Mouse (Mus musculus) layer of hippocampus, postnatal 36 days (tissue): Measurements from ENCODE around the gene Nrl. TPM values are rescaled to one million over a fixed set of nuclear protein-coding genes. Genes with fewer than 3 reads are reported as not detected.

Experiments
- DNase-seq, 2 experiments: peaks; one replicate each; pipeline ENCODE4 v3.0.0; 2022
- total RNA-seq, 2 experiments: library from RNA; stranded (reverse); gene quantifications; 2 replicates each; pipeline ENCODE4 v1.2.3; 2021

Nrl gene
- 1 to 10 TPM; 1.6 to 5.6 TPM for total RNA-seq

DNA sequence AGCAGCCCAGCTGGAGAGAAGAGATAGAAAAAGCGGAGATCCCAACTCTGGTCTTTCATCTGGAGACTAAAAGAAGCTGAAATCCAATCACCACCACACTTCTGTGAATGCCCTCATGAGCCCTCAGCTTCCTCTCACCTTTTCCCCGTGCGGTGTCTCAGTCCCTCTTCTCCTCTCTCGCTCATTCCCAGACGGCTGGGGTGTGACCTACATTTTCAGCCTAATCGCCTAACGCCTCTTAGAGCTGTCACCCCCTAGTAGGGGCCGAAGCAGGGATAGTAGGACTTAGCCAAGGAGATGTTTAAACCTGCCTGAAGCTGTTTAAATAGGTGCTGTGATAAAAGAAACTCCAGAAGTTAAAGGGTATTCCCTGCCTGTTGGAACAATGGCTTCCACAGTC is at the start of gene Nrl:
Gene Nrl (minus strand): TSS at position 197 of the 400 bp plus-strand sequence.
- DNase-seq, result no peak

DNA sequence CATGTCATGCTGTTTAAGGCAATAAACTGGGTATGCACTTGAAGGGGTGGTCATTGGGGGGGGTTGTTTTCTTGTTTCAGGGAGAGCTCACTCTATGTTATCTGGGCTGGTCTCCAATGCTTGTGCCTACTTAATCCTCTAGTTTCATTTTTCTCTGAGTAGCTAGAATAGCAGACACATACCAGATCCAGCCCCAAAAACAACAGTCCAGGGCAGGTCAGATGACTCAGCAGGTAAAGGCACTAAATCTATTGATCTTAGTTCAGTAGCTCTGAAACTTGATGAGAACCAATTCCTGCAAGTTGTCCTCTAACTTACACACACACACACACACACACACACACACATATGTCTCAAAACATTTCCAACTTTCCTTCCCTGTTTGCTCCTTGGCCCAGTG is 47.0 kb upstream of the Nrl start:
- no peak for DNase-seq

DNA sequence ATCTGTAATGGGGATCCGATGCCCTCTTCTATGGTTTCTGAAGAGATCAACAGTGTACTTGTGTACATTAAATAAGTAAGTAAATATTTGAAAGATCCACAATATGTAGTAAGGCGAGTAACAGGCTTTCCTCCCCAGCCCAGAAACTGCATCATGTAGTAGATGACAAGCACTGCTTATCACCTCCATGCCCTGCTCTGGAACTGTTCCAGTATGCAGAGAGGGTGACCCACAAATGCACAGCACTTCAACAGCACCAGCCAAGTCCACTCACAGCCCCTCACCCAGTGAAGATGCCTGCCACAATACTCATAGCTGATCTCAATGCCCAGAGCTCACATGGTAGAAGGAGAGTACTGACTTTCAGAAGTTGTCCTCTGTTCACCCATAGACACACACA is 45.8 kb upstream of the Nrl start:
- DNase-seq, result no peak

DNA sequence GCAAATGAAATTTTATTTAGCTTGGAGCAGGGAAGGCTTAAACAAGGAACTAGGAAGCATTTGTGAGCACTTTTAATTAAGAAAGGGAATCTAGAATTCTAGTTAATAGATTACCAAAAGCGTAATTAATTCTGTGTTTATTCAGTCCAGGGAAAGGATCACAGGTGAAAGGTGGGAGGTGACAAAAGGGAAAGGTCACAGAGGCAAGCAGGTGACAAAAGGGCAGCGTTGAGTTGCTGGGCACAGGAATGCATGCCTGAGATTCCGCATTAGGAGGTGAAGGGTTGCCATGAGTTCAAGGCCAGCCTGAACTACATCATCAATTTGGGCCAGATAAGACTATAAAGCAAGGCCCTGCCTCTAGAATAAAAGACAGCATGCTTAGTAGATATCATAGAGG is 42.7 kb upstream of the Nrl start:
- no peak for DNase-seq

DNA sequence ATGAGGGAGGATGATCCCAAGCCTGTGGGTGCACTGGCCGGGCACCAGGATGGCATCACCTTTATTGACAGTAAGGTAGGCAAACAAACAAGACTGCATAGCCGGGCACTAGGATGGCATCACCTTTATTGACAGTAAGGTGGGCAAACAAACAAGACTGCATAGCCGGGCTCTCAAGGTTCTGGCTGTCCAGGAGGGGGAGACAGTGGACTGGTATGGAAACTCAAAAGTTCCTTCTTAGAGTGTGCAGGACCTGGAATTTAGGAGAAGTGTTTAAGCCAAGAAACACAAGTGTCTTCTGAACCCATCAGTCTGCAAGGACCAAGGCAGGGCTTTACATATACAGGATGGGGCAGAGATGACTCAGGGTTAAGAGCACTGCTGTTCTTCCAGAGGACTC is 41.0 kb upstream of the Nrl start:
- DNase-seq, result no peak

GRCm38 (mm10) chr14:55563249-55563648 is 38.5 kb upstream of the Nrl start:
- no peak for DNase-seq

GRCm38 (mm10) chr14:55561860-55562259 is 37.1 kb upstream of the Nrl start:
- no peak for DNase-seq

- DNase-seq, result peak; percentile 98 to 99
These were observed 35.7 kb upstream of the Nrl start, which contains the start of gene A730061H03Rik for GRCm38 (mm10) chr14:55560202-55561073. Gene A730061H03Rik (minus strand): TSS chr14:55560406.

DNA sequence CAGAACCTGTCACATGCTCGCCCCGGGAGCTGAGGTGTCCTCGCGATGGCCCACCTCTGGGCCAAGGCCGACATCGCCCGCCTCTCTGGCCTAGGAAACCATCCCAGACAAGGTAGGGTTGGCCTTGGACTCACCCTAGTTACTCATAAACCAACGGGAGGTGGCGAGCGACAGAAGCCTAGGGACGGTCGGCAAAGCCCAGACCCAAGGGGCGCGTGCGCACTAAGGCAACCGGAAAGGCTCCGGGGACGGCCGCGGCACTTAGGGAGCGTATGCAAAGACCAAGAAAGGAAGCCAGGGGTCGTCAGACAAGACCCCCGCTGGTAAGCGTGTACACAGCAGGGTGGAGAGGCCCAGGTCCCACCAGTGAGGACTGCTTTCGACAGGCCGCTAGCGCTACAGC is 35.0 kb upstream of the Nrl start, which contains the start of gene Dcaf11:
Gene Dcaf11 (plus strand): TSS at position 208 of the 403 bp plus-strand sequence.
- peak; percentile 85 to 86 for DNase-seq

- DNase-seq, result no peak
These were observed 34.1 kb upstream of the Nrl start for GRCm38 (mm10) chr14:55558740-55559448.

- DNase-seq, result no peak
These were observed 32.8 kb upstream of the Nrl start for GRCm38 (mm10) chr14:55557587-55557986.

GRCm38 (mm10) chr14:55557003-55557402 is 32.2 kb upstream of the Nrl start:
- peak; percentile 70 to 72 for DNase-seq

DNA sequence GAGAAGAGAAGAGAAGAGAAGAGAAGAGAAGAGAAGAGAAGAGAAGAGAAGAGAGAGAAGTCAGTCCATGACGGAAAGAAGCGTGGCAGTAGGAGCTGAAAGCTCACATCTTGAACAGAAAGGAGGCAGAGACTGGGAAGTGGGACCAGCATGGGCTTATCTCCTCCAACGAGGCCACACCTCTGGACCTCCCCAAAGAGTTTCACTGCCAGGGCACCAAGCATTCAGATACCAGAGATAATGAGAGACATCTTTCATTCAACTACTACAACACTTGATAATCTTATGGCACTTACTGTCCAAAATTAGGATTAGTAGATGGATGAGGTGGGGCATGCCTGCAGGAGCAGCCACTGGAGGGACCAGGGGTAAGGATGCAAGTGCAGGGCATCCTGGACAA is 31.0 kb upstream of the Nrl start:
- DNase-seq, result no peak

GRCm38 (mm10) chr14:55554635-55555034 is 29.9 kb upstream of the Nrl start:
- DNase-seq, result no peak

DNA sequence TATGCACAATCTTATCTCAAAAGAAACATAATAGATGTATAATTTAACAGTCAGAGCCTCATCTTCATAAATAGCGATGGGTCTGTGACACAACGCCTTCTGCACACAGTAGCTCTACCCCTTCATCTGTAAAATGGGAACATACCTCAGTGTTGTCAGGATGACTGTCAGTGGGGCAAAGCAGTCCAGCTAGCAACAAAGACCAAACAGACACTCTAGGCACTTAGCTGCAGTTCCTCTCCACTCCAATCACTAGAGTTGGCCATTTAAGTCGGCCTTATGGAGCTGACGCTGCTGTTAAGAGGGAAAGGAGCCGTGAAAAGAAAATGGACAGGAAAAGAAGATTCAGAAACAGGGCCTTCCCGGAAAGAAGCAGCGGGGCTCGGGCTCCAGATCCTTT is 27.0 kb upstream of the Nrl start:
- DNase-seq, result no peak

GRCm38 (mm10) chr14:55551347-55551746 is 26.6 kb upstream of the Nrl start:
- no peak for DNase-seq

DNA sequence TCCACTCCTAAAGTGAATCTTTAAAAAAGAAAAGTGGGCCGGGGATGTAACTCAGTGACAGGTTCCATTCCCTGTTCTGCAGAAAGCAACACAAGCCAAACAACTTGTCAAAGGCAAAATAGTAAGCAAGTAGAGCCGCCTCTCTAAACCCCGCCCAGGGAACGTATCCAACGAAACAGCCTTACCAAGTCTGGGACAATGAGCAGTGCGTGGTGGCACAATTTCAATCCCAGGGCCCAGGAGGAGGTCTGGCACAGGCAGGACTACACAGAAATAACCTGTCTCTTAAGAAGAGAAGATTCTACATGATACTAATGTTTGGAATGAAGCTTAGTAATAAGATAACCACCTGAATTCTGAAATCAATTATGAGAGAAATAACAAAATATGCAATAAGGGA is 25.4 kb upstream of the Nrl start:
- no peak for DNase-seq

- no peak for DNase-seq
These were observed 19.6 kb upstream of the Nrl start for GRCm38 (mm10) chr14:55544334-55544733.

GRCm38 (mm10) chr14:55542268-55542667 is 17.5 kb upstream of the Nrl start:
- no peak for DNase-seq

GRCm38 (mm10) chr14:55540787-55541321 is 16.1 kb upstream of the Nrl start:
- DNase-seq, result peak; percentile 75 to 76

DNA sequence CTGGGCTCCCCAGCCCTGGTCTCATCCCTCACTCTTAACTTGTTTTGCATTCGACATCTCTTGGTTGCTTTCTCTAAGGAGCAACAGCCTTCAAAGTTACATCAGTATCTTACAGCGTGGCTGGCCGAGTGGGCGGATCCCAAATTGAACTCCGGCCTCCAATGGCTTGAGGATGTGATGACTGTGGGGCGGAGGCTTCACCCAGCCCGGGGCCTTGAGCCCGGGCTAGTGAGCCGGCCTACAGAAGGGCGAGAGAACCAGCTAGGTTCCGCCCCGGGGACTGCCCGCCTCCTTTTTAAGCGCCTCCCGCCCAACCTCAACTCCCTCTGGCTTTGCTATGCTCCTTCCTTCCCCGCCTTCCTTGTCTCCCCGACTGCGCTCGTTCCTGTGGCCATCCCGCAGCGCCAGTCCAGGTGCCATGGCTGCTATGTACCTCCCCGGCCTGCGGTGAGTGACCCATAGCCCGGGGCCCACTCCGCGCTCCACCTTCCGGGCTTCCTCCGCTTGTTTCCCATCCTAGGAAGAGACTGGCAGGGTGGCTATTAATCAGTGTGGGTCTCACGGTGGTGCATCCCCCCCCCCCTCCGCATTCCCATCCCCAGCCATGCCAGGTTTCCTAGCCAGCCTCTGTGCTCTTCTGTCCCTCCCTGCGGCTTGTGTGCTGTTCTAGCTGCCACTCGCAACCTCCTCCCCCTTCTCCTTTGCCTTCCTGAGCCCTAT is 15.4 kb upstream of the Nrl start, which contains the start of gene Pck2:
Gene Pck2 (plus strand): TSS at position 200 of the 720 bp plus-strand sequence.
- DNase-seq, result peak; percentile 73 to 78

- DNase-seq, result no peak
These were observed 11.4 kb upstream of the Nrl start for GRCm38 (mm10) chr14:55536116-55536745.
